Mouse (Mus musculus): ENCODE measurements around the gene H2-DMb2.

H2-DMb2 gene

GRCm38 (mm10) chr17:34143033-34143432 is at the start of gene H2-DMb2:
TSS of gene H2-DMb2 (plus strand) at chr17:34143307.
- DNase-seq (ENCODE audit: low read depth, low spot score) = peak; percentile 78

GRCm38 (mm10) chr17:34094283-34095035 is 48.6 kb upstream of the H2-DMb2 start:
- no peak for DNase-seq (ENCODE audit: low read depth, low spot score)

- DNase-seq (ENCODE audit: low read depth, low spot score) = no peak
These were observed 46.6 kb upstream of the H2-DMb2 start for GRCm38 (mm10) chr17:34096497-34097010.

GRCm38 (mm10) chr17:34097272-34097671 is 45.8 kb upstream of the H2-DMb2 start:
- no peak for DNase-seq (ENCODE audit: low read depth, low spot score)

- DNase-seq (ENCODE audit: low read depth, low spot score) = no peak
These were observed 44.2 kb upstream of the H2-DMb2 start for GRCm38 (mm10) chr17:34098709-34099479.

GRCm38 (mm10) chr17:34099531-34099930 is 43.6 kb upstream of the H2-DMb2 start:
- DNase-seq (ENCODE audit: low read depth, low spot score) = no peak

GRCm38 (mm10) chr17:34101185-34101584 is 41.9 kb upstream of the H2-DMb2 start:
- no peak for DNase-seq (ENCODE audit: low read depth, low spot score)

- DNase-seq (ENCODE audit: low read depth, low spot score) = peak; percentile 95
These were observed 41.5 kb upstream of the H2-DMb2 start for GRCm38 (mm10) chr17:34101604-34102032.

- DNase-seq (ENCODE audit: low read depth, low spot score) = peak; percentile 77
These were observed 40.3 kb upstream of the H2-DMb2 start for GRCm38 (mm10) chr17:34102831-34103230.

GRCm38 (mm10) chr17:34104804-34105203 is 38.3 kb upstream of the H2-DMb2 start:
- no peak for DNase-seq (ENCODE audit: low read depth, low spot score)

- no peak for DNase-seq (ENCODE audit: low read depth, low spot score)
These were observed 36.6 kb upstream of the H2-DMb2 start for GRCm38 (mm10) chr17:34106555-34106954.

GRCm38 (mm10) chr17:34107109-34107867 is 35.8 kb upstream of the H2-DMb2 start:
- DNase-seq (ENCODE audit: low read depth, low spot score) = no peak

- no peak for DNase-seq (ENCODE audit: low read depth, low spot score)
These were observed 34.6 kb upstream of the H2-DMb2 start for GRCm38 (mm10) chr17:34108460-34108859.

- DNase-seq (ENCODE audit: low read depth, low spot score) = peak; percentile 70
These were observed 33.9 kb upstream of the H2-DMb2 start for GRCm38 (mm10) chr17:34109038-34109805.

- DNase-seq (ENCODE audit: low read depth, low spot score) = peak; percentile 49
These were observed 33.3 kb upstream of the H2-DMb2 start for GRCm38 (mm10) chr17:34109806-34110195.

GRCm38 (mm10) chr17:34110309-34110708 is 32.8 kb upstream of the H2-DMb2 start:
- DNase-seq (ENCODE audit: low read depth, low spot score) = no peak

GRCm38 (mm10) chr17:34114114-34114513 is 29.0 kb upstream of the H2-DMb2 start:
- DNase-seq (ENCODE audit: low read depth, low spot score) = no peak

GRCm38 (mm10) chr17:34116736-34117370 is 26.3 kb upstream of the H2-DMb2 start:
- peak; percentile 22 for DNase-seq (ENCODE audit: low read depth, low spot score)

- peak; percentile 67 for DNase-seq (ENCODE audit: low read depth, low spot score)
These were observed 25.5 kb upstream of the H2-DMb2 start for GRCm38 (mm10) chr17:34117421-34118112.

Data from CD4-positive, CD25-positive, alpha-beta regulatory T cell, adult 2 months (primary cell).